Mouse (Mus musculus): ENCODE data around the gene 1500009C09Rik.

DNA sequence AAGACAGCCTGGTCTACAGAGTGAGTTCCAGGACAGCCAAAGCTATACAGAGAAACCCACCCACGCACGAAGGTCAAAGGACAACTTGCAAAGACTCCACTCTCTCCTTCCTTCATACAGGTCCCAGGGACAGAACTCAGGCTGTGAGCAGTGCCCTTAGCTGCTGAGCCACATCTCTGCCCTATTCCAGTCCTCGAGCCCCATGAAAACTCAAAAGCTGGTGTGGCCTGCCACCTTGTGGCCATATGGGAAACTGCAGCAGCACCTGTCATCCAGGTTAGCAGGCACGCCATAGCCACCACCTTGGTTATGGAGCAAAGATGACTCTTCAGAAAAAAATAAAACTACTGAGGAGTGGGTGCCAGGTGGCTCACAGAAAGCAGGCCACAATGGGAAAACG lies 15.6 kb upstream of the 1500009C09Rik start:
- peak; percentile 86 to 97 for TF ChIP-seq CTCF (conservative IDR thresholded peaks at IDR 0.05 in 1 of 2, IDR thresholded peaks at IDR 0.05 in 1 of 2; ENCODE audit: low read depth in 2 of 2, low read length in 2 of 2)
- TF ChIP-seq MAX (IDR thresholded peaks at IDR 0.05; ENCODE audit: low read length) = no peak; the same call in 1 of the 2 replicates
- TF ChIP-seq SIN3A (IDR thresholded peaks at IDR 0.05; ENCODE audit: low read length) = 0 out of 2 replicates have a peak, but pooled peaks have one; percentile 9
- TF ChIP-seq SMC3 (IDR thresholded peaks at IDR 0.05; ENCODE audit: low read depth, low read length) = peak; percentile 96
- TF ChIP-seq POLR2A (IDR thresholded peaks at IDR 0.05; ENCODE audit: low read depth, low read length) = peak; percentile 39; the same call in 1 of the 2 replicates
- TF ChIP-seq KAT2A (IDR thresholded peaks at IDR 0.05; ENCODE audit: insufficient replicate concordance, low read length) = no peak
- no peak for TF ChIP-seq USF1 (IDR thresholded peaks at IDR 0.05; ENCODE audit: low read depth, low read length)
- no peak for TF ChIP-seq MAFK (IDR thresholded peaks at IDR 0.05; ENCODE audit: insufficient replicate concordance, low read length)
- no peak for TF ChIP-seq JUND (conservative IDR thresholded peaks at IDR 0.05; ENCODE audit: low read depth, low read length)
- 0 out of 2 replicates have a peak, but pooled peaks have one; percentile 29 for TF ChIP-seq NELFE (IDR thresholded peaks at IDR 0.05; ENCODE audit: low read depth, low read length)
- TF ChIP-seq ELF1 (IDR thresholded peaks at IDR 0.05; ENCODE audit: low read depth, low read length) = no peak
- TF ChIP-seq BHLHE40 (IDR thresholded peaks at IDR 0.05; ENCODE audit: low read depth, low read length) = no peak; the same call in 1 of the 2 replicates
